Mouse (Mus musculus): ENCODE results near the gene Meaf6. TPM values are rescaled to one million over a fixed set of nuclear protein-coding genes. Genes with fewer than 3 reads are reported as not detected.
A peak's percentile ranks its signal among the peaks of the same experiment; 100 is the strongest.

Gene Meaf6
- polyA plus RNA-seq, 1 experiment from 2014 or later, result 86.9 TPM

DNA sequence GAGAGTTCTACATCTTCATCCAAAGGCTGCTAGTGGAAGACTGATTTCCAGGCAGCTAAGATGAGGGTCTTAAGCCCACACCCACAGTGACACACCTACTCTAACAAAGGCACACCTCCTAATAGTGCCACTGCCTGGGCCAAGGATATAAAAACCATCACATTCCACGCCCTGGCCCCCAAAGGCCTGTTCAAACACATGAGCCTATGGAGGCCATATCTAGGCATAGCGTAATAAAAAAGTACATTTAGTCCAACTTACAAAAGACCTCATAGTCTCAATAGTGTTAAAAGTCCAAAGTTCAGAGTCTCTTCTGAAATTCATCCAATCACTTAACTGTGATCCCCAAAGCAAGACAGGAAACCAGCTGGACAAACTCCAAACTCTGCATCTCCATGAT, 6.2 kb upstream of the Meaf6 start:
- peaks cover 30% of the 10 kb centered on the region for H3K36me3 ChIP-seq
- WGBS, result 94% methylated on average over 2 of the region's 2 CpGs

DNA sequence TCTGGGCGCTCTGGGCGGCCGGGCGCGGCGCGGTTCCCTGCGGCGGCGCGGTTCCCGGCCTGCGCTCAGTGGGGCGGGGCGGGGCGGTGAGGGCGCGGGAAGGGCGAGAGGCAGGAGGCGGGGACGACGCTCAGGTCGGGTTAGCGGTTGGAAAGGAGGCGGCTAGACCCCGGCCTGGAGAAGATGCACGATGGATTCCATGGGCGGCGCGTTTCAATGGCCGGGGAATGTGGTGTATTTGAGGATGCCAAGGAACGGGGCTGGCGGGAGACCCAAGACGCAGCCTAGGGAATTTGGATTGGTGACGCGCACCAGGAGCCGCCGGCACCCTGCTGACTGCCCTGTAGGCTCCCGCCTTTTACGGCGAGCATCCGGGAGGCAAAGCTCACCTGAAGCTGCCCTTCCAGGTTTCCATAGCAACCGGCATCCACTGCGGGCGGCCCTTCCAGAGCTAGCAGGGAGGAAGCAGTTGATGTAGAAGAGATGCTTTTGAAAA, 460 bp downstream of the Meaf6 start:
- peak; percentile 90 for ATAC-seq (ENCODE audit: insufficient number of reproducible peaks, insufficient read depth, low FRiP score, low TSS enrichment)
- peak overlapping the region; percentile 72 for H3K9ac ChIP-seq
- H3K27ac ChIP-seq, result peak overlapping the region; percentile 97
- H3K4me2 ChIP-seq (replicated peaks), result peak overlapping the region; percentile 70
- H3K36me3 ChIP-seq, result peaks cover 36% of the 10 kb centered on the region
- WGBS, result 0% methylated on average over 40 of the region's 45 CpGs
- no peaks in the 10 kb centered on the region for H3K9me3 ChIP-seq
- peak overlapping the region; percentile 67 for H3K4me3 ChIP-seq
- H3K27me3 ChIP-seq, result no peaks in the 10 kb centered on the region
- H3K4me1 ChIP-seq, result peaks cover 14% of the 10 kb centered on the region

More for the DNA sequence above, 6.2 kb upstream of the Meaf6 start:
- no peak overlapping the region for H3K9ac ChIP-seq
- H3K4me2 ChIP-seq (replicated peaks), result no peak overlapping the region
- H3K27me3 ChIP-seq, result no peaks in the 10 kb centered on the region
- H3K9me3 ChIP-seq, result no peaks in the 10 kb centered on the region
- H3K4me1 ChIP-seq, result no peaks in the 10 kb centered on the region
- no peak overlapping the region for H3K4me3 ChIP-seq
- no peak for ATAC-seq (ENCODE audit: insufficient number of reproducible peaks, insufficient read depth, low FRiP score, low TSS enrichment)
- no peak overlapping the region for H3K27ac ChIP-seq

DNA sequence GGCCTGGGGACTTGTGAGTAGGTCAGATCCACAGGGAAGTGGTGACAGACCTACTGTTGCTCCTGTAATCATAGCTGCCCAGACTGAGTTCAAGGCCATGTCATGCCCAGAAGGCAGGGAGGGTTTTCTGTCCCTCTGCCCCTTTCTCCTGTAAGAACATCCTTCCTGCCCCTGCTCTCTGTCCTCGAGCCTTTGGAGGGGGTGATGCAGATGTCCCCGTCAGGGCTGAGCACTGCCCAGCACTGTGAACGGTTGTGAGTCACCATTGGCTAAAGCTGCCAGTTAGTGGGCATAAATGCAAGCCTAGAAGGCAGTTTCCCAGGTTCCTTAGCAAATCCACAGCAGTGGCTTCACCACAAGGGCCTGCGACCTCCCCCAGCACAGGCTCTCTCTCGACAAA, 8.1 kb downstream of the Meaf6 start:
- WGBS, result 93% methylated on average over 5 of the region's 5 CpGs
- Histone ChIP-seq H3K9ac (no peak overlapping the region), H3K36me3 (peaks cover 46% of the 10 kb centered on the region), H3K4me3 (no peak overlapping the region), H3K27me3 (no peaks in the 10 kb centered on the region), H3K9me3 (no peaks in the 10 kb centered on the region), H3K27ac (no peak overlapping the region), H3K4me2 (replicated peaks) (no peak overlapping the region), H3K4me1 (no peaks in the 10 kb centered on the region)
- ATAC-seq (ENCODE audit: insufficient number of reproducible peaks, insufficient read depth, low FRiP score, low TSS enrichment), result no peak

DNA sequence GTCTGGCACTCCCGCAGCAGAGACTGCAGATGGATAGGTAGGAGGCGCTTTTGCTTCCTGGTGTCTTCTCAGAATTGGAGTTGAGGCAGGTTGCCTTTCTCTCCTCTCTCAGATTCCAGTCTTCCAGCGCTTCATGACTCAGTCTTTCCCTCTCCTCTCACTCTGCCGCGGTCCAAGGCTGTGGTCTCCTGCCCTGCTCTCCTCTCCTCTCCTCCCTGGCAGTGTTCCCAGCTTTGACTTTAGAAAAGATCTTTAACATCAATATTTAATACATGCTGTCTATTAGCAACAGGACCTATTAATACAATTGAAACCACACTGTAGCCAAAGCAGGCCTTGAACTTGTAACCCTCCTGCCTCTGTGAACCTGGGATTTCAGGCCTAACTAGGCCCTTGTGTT, 11.1 kb downstream of the Meaf6 start:
- Histone ChIP-seq H3K4me2 (replicated peaks) (no peak overlapping the region), H3K36me3 (peaks cover 23% of the 10 kb centered on the region), H3K9me3 (no peaks in the 10 kb centered on the region), H3K27ac (no peak overlapping the region), H3K4me3 (no peak overlapping the region), H3K4me1 (no peaks in the 10 kb centered on the region; the same call in 1 of the 2 replicates), H3K9ac (no peak overlapping the region), H3K27me3 (no peaks in the 10 kb centered on the region)
- ATAC-seq (ENCODE audit: insufficient number of reproducible peaks, insufficient read depth, low FRiP score, low TSS enrichment), result no peak
- WGBS, result 89% methylated on average over 5 of the region's 5 CpGs

DNA sequence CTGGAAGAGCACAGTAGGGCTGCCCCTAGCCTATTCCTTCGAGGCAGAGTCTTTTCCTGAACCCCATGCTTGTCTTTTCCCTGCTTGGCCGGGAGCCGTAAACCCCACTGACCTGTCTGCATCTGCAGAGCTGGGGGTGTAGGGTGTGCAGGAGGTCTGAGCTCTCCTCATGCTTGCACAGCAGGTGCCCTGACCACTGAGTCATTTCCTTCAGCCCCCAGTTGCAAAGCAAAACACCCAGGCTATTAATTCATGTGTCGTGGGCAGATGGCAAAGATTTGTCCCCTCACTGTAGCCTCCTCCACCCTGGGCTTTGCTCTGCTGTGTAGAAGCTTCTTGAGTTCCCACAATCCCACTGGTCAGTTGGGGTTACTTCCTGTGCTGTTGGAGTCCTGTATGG, 12.5 kb downstream of the Meaf6 start:
- H3K27ac ChIP-seq, result no peak overlapping the region
- H3K4me3 ChIP-seq, result no peak overlapping the region
- whole genome bisulfite sequencing, result 77% methylated on average over 4 of the region's 4 CpGs
- H3K36me3 ChIP-seq, result peaks cover 18% of the 10 kb centered on the region
- ATAC-seq (ENCODE audit: insufficient number of reproducible peaks, insufficient read depth, low FRiP score, low TSS enrichment), result no peak
- H3K4me2 ChIP-seq (replicated peaks), result no peak overlapping the region
- no peak overlapping the region for H3K9ac ChIP-seq
- no peaks in the 10 kb centered on the region for H3K27me3 ChIP-seq
- H3K9me3 ChIP-seq, result no peaks in the 10 kb centered on the region
- no peaks in the 10 kb centered on the region; the same call in 1 of the 2 replicates for H3K4me1 ChIP-seq

DNA sequence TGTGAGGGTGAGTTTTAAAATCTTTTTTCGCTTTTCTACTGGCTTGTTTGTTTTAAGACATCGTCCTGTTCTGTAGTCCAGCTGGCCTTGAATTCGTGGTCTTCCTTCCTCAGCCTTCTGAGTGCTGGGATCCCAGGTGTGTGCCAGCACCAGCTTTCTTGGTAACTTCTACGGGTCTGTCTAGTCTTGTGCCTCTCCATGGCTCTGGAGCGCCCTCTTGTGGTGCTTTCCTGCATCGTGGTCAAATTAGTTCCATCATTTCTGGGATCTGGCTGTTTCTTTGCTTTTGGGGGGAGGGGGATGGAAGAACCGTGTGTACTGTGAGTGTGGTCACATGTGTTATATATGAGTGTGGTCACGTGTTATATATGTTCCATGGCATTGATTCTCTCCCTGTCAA, 14.5 kb downstream of the Meaf6 start:
- no peak overlapping the region for H3K27ac ChIP-seq
- no peaks in the 10 kb centered on the region; the same call in 1 of the 2 replicates for H3K4me1 ChIP-seq
- H3K27me3 ChIP-seq, result no peaks in the 10 kb centered on the region
- no peak for ATAC-seq (ENCODE audit: insufficient number of reproducible peaks, insufficient read depth, low FRiP score, low TSS enrichment)
- H3K4me3 ChIP-seq, result no peak overlapping the region
- no peaks in the 10 kb centered on the region for H3K9me3 ChIP-seq
- H3K36me3 ChIP-seq, result peaks cover 26% of the 10 kb centered on the region
- H3K9ac ChIP-seq, result no peak overlapping the region
- H3K4me2 ChIP-seq (replicated peaks), result no peak overlapping the region
- WGBS, result 10% methylated on average over 8 of the region's 8 CpGs

DNA sequence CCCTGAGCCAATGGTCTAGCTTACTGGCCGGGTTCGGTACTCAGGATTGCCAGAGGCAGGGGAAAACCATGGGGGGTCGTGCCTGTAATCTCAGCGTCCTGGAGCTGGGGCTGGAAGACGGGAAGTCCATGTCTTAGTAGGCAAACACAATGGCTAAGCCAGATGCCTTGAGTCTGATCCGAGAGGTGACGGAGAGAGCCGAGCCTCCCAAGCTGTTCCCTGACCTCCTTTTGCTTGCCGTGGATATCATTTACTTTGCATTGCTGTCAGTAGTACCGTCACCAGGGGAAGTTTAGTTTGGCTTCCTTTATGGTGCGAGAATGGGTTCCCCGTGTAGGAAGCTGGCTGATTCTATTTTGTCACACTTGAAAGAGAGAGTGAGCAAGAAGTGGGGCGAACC, 16.4 kb downstream of the Meaf6 start:
- no peak for ATAC-seq (ENCODE audit: insufficient number of reproducible peaks, insufficient read depth, low FRiP score, low TSS enrichment)
- no peaks in the 10 kb centered on the region; the same call in 1 of the 2 replicates for H3K4me1 ChIP-seq
- H3K27ac ChIP-seq, result no peak overlapping the region
- no peaks in the 10 kb centered on the region for H3K9me3 ChIP-seq
- H3K27me3 ChIP-seq, result no peaks in the 10 kb centered on the region
- WGBS, result 66% methylated on average over 13 of the region's 13 CpGs
- H3K9ac ChIP-seq, result no peak overlapping the region
- H3K4me2 ChIP-seq (replicated peaks), result no peak overlapping the region
- peaks cover 43% of the 10 kb centered on the region for H3K36me3 ChIP-seq
- no peak overlapping the region for H3K4me3 ChIP-seq

DNA sequence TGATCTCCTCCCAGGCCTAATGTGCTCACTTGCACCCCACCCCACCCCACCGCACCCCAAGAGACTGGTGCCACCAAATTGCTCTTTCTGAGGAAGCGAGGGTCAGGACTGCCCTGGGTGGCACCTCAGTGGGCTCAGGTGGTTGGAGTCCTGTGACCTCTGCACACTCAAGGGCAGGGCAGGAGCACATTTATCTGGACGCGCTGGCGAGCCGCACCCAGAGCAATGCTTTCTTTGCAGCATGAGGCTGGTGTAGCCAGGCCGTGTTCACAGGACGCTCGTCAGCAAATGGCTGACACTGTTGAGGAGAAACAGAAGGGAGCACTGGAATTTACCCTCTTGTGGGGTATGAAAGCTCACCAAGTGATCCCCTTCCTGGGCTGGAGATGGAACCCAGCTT, 20.4 kb downstream of the Meaf6 start:
- H3K9me3 ChIP-seq, result no peaks in the 10 kb centered on the region
- no peak for ATAC-seq (ENCODE audit: insufficient number of reproducible peaks, insufficient read depth, low FRiP score, low TSS enrichment)
- H3K27me3 ChIP-seq, result no peaks in the 10 kb centered on the region
- peaks cover 60% of the 10 kb centered on the region for H3K36me3 ChIP-seq
- H3K4me3 ChIP-seq, result no peak overlapping the region
- H3K4me1 ChIP-seq, result no peaks in the 10 kb centered on the region
- 90% methylated on average over 9 of the region's 9 CpGs for WGBS
- no peak overlapping the region for H3K9ac ChIP-seq
- H3K4me2 ChIP-seq (replicated peaks), result no peak overlapping the region
- no peak overlapping the region for H3K27ac ChIP-seq

DNA sequence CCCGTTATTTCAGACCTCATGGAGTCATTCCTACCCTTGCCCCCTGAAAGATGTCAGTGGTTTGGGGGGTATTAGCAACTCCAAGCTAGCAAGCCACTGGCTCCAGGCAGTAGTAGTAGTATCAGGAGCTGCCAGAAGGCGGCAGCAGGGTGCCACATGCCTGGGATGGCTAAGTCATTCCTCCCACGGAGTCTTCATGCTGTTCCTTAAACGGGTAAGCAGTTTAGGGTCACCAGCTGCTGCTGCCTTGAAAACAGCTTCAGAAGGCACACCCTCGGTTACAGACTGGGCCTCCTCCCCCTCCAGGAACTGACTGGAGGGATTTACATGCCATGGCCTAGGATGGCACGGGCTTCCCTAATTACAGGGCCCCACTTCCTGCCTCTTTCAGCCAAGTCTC, 29.7 kb downstream of the Meaf6 start:
- Histone ChIP-seq H3K9ac (no peak overlapping the region), H3K4me1 (peaks cover 19% of the 10 kb centered on the region), H3K27me3 (no peaks in the 10 kb centered on the region), H3K27ac (peak overlapping the region; percentile 47; the same call in 1 of the 2 replicates), H3K4me2 (replicated peaks) (no peak overlapping the region), H3K4me3 (no peak overlapping the region), H3K9me3 (no peaks in the 10 kb centered on the region), H3K36me3 (peaks cover 19% of the 10 kb centered on the region)
- WGBS, result 6% methylated on average over 6 of the region's 6 CpGs
- no peak for ATAC-seq (ENCODE audit: insufficient number of reproducible peaks, insufficient read depth, low FRiP score, low TSS enrichment)

DNA sequence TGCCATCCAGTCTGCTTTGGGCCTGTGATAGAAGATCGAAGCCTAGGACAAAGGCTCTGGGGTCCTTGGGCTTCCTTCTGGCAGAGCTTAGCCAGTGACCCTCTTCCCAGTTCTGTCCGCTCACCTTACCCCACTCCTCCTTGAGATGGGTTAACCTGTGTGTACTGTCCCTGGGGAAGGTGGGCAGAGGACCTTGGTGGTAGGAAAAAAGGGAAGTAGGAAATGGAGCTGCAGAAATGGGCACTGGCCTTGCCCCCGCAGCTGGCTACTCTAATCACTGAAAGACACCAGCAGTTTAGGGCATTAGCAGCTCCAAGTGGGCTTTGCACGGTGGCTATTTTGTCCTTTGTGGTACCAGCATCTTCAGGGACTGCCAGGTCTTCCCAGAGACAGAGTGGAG, 30.1 kb downstream of the Meaf6 start:
- peaks cover 19% of the 10 kb centered on the region for H3K4me1 ChIP-seq
- no peaks in the 10 kb centered on the region for H3K9me3 ChIP-seq
- H3K9ac ChIP-seq, result no peak overlapping the region
- H3K4me3 ChIP-seq, result no peak overlapping the region
- ATAC-seq (ENCODE audit: insufficient number of reproducible peaks, insufficient read depth, low FRiP score, low TSS enrichment), result no peak
- no peak overlapping the region for H3K4me2 ChIP-seq (replicated peaks)
- no peaks in the 10 kb centered on the region for H3K27me3 ChIP-seq
- peak overlapping the region; percentile 47; the same call in 1 of the 2 replicates for H3K27ac ChIP-seq
- peaks cover 15% of the 10 kb centered on the region for H3K36me3 ChIP-seq
- 83% methylated on average over 4 of the region's 4 CpGs for WGBS

DNA sequence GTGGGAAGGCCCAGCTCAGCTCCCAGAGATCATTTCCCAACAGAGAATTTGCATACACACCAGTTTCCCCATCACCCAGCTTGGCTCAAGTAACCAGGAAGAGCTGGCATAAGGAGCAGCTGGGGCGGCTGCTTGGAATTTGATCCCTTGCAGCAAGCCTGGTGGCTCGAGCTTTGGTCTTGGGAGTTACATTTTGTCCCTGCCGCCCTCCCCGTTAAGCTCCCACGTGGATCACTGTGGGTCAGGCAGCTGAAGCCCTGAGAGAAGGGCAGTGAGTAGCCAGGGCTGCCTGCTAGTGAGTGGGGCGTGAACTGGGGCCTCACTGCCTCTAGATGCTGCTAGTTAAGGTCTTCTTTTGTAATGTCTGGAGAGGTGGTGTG, 30.8 kb downstream of the Meaf6 start:
- 19% methylated on average over 6 of the region's 6 CpGs for WGBS
- no peak for ATAC-seq (ENCODE audit: insufficient number of reproducible peaks, insufficient read depth, low FRiP score, low TSS enrichment)
- H3K27ac ChIP-seq, result peak overlapping the region; percentile 47; the same call in 1 of the 2 replicates

DNA sequence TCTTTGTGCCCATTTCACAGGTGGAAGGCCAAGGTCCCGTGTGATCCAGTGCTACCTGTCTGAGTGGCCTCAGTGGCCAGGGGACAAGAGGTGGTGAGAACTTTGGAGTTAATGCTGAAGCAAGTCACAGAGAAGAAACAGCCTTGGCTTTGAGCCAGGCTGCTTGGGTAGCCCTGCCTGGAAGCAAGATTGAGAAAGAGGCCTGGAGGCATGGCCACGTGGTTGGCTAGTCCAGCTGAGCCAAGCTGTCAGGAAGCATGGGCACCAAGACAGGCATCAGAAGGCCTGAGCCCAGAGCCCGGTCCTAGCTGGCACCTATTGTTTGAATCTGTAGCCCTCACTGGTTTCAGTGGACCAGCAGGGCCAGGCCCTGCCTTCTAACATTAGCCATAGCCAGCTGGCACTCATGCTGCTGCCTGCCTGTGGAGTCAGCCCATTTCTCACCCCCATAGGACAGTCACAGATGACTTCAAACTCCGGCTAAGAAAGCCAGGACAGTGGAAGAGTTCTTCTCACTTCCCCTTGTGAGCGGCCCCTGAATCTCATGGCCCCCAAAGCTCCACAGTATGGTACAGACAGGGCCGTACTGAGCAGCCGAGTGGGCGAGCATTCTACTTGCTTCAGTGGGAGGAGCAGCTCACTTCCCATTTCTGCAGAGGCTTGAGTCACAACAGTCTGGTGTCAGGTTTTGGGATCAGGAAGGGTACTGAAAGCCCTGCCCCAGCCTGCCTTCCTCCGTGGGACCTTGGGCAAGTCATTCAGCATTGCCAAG, 31.3 kb downstream of the Meaf6 start:
- no peak overlapping the region for H3K9ac ChIP-seq
- no peak overlapping the region for H3K4me3 ChIP-seq
- no peak; the same call in 1 of the 2 replicates for ATAC-seq (ENCODE audit: insufficient number of reproducible peaks, insufficient read depth, low FRiP score, low TSS enrichment)
- WGBS, result 73% methylated on average over 9 of the region's 9 CpGs
- peaks cover 19% of the 10 kb centered on the region for H3K4me1 ChIP-seq
- no peaks in the 10 kb centered on the region for H3K27me3 ChIP-seq
- no peak overlapping the region; the same call in 1 of the 2 replicates for H3K27ac ChIP-seq
- peaks cover 8% of the 10 kb centered on the region; the same call in 1 of the 2 replicates for H3K36me3 ChIP-seq
- H3K4me2 ChIP-seq (replicated peaks), result no peak overlapping the region
- H3K9me3 ChIP-seq, result no peaks in the 10 kb centered on the region

More for the DNA sequence above, 30.8 kb downstream of the Meaf6 start:
- peaks cover 19% of the 10 kb centered on the region for H3K4me1 ChIP-seq
- H3K4me2 ChIP-seq (replicated peaks), result no peak overlapping the region
- H3K4me3 ChIP-seq, result no peak overlapping the region
- peaks cover 11% of the 10 kb centered on the region for H3K36me3 ChIP-seq
- H3K27me3 ChIP-seq, result no peaks in the 10 kb centered on the region
- H3K9ac ChIP-seq, result no peak overlapping the region
- H3K9me3 ChIP-seq, result no peaks in the 10 kb centered on the region

All from embryonic facial prominence, embryonic 12.5 days (tissue).